Mouse (Mus musculus) liver, embryonic 14.5 days (tissue): ENCODE results near the gene Gbp2b. TPM values are rescaled to one million over a fixed set of nuclear protein-coding genes. Genes with fewer than 3 reads are reported as not detected.
"Not testable (repeated sequence)": the region's sequence is repeated elsewhere in the genome, so short reads cannot be mapped to it uniquely, and the experiment has no call there.

Experiments
- ATAC-seq: fragments of 200-750 bp; cut with Nextera tagmentation; 2 replicates; pipeline ENCODE4 v1.8.0; 2017; ENCODE audit warnings: moderate number of reproducible peaks, mild to moderate bottlenecking, moderate library complexity; ENCODE audit not compliant: insufficient read depth
- DNase-seq, 3 experiments: peaks; one replicate each; pipeline ENCODE4 v3.0.0-alpha.2; 2012 to 2013; ENCODE audit warnings: low read depth in 3 of 3, low spot score in 3 of 3
- H3K27ac ChIP-seq: fragments of 300-500 bp; sonication (generic); 2 replicates; pipeline ENCODE4 v1.5.1; 2014; ENCODE audit warnings: moderate library complexity, mild to moderate bottlenecking, control low read depth, inconsistent platforms
- H3K27me3 ChIP-seq: fragments of 300-500 bp; sonication (generic); 2 replicates; pipeline ENCODE4 v1.6.1; 2014; ENCODE audit warnings: mild to moderate bottlenecking, low read length, moderate library complexity; ENCODE audit not compliant: control insufficient read depth, insufficient read depth
- H3K36me3 ChIP-seq: fragments of 300-500 bp; sonication (generic); replicated peaks from 2 replicates; pipeline ENCODE4 v1.6.1; 2014; ENCODE audit warnings: low read depth; ENCODE audit not compliant: control insufficient read depth, insufficient read depth
- H3K4me1 ChIP-seq, 2 experiments: fragments of 200-500 bp in 1 of 2; fragments of 300-500 bp in 1 of 2; sonication (generic) in 1 of 2; replicated peaks; 2 replicates each; pipeline ENCODE4 v1.6.1; 2012 to 2014; ENCODE audit warnings: antibody characterized with exemption in 1 of 2, inconsistent platforms in 1 of 2, low read length in 1 of 2; ENCODE audit not compliant: control insufficient read depth in 2 of 2, insufficient read depth in 2 of 2
- H3K4me2 ChIP-seq: fragments of 300-500 bp; sonication (generic); 2 replicates; pipeline ENCODE4 v1.6.1; 2014; ENCODE audit warnings: low read depth, mild to moderate bottlenecking, control low read depth, moderate library complexity
- H3K4me3 ChIP-seq, 2 experiments: fragments of 200-500 bp in 1 of 2; fragments of 300-500 bp in 1 of 2; sonication (generic) in 1 of 2; 2 replicates each; pipeline ENCODE4 v1.5.1; 2012 to 2014; ENCODE audit warnings: low read depth in 2 of 2, low read length in 2 of 2, mild to moderate bottlenecking in 2 of 2, control low read depth in 1 of 2, inconsistent platforms in 1 of 2, moderate library complexity in 1 of 2; ENCODE audit not compliant: insufficient read depth in 1 of 2
- H3K9ac ChIP-seq: fragments of 300-500 bp; sonication (generic); replicated peaks from 2 replicates; pipeline ENCODE4 v1.6.1; 2014; ENCODE audit warnings: mild to moderate bottlenecking, control low read depth, moderate library complexity
- H3K9me3 ChIP-seq: fragments of 300-500 bp; sonication (generic); 2 replicates; pipeline ENCODE4 v1.6.1; 2016; ENCODE audit warnings: low read length, mixed read lengths; ENCODE audit not compliant: control insufficient read depth
- CTCF ChIP-seq: IDR thresholded peaks from 2 replicates; pipeline ENCODE4 v1.5.1; 2016; ENCODE audit warnings: antibody characterized with exemption, low read depth, control low read depth
- EP300 ChIP-seq: IDR thresholded peaks from 2 replicates; pipeline ENCODE4 v1.6.1; 2016; ENCODE audit warnings: antibody characterized with exemption, low read depth
- WGBS: fragments of 180-500 bp; shearing (Covaris S2); extraction: QIAGEN DNeasy Blood & Tissue Kit; methylation state at CpG from one replicate; pipeline ENCODE4 v1.1.7; 2014; ENCODE audit not compliant: insufficient replicate concordance; 5-methylcytosine and 5-hydroxymethylcytosine counted together
- polyA plus RNA-seq, 2 experiments: library from polyadenylated mRNA; depleted of rRNA in 1 of 2; stranded (reverse) in 1 of 2; unstranded in 1 of 2; fragments of >200 nt; fragmentation: Nextera tagmentation in 1 of 2; extraction: Ambion mirVana in 1 of 2; gene quantifications; 2 replicates each; pipeline versions ENCODE4 v1.2.1 to v1.2.3; 2012 to 2014

Gene Gbp2b
- polyA plus RNA-seq, 2 experiments: 0.01 TPM; not detected in 1

DNA sequence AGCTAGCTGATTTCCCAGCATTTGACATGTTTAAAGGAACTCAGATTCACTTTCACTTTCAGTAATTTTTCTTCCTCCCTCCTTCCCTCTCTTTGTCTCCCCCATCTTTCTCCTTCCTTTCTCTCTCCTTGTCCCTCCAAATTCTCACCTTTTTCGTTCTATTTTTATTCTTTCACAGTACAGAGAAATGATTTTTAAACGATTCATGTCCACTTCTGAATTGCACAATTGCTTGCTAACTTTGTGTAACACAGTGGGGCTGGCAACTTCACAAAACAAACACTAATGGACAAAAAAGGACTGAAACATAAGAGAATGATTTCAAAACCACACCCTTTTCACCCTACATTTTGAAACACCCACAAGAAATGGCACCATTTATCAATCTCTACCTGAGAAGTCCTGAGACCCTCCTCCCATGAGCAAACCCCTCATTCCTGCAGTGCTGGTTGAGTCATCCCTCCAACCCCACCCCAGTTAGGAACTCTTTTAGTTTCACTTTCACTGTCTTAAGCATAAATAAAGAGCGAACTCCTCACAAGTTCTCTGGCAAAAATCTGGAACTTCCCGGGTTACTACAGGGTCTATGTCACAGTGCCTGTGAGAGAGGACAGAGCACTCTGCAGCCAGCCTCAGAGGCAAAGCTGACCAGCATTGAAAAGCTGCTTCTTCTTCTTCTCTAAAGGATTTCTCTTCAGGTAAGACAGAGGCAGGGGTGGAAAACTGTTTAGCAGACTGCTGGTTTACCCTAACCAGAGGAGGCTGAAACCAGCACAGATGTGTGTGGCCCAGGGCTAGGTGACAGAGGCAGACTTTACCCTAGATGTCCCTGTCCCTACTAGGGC is 25.7 kb downstream of the Gbp2b start, which contains the start of gene Gbp2:
Gbp2 (plus strand) TSS at position 492 of the 845 bp plus-strand sequence.
- 17% methylated on average over 4 of the region's 4 CpGs for whole genome bisulfite sequencing
- peak within 1 kb of the TSS; percentile 36 to 42 for H3K4me3 ChIP-seq
- H3K4me2 ChIP-seq: peak within 1 kb of the TSS; percentile 61
- ATAC-seq: peak; percentile 48
- peak within 1 kb of the TSS; percentile 18; the same call in 1 of the 2 replicates for H3K9ac ChIP-seq
- H3K27me3 ChIP-seq: no peaks in the 10 kb centered on the region
- TF ChIP-seq CTCF (no peak), EP300 (no peak)
- no peaks in the 10 kb centered on the region; a peak in 2 of 4 replicates for H3K4me1 ChIP-seq
- no peaks in the 10 kb centered on the region for H3K36me3 ChIP-seq
- no peaks in the 10 kb centered on the region for H3K9me3 ChIP-seq
- no peak for DNase-seq
- no peak within 1 kb of the TSS for H3K27ac ChIP-seq

DNA sequence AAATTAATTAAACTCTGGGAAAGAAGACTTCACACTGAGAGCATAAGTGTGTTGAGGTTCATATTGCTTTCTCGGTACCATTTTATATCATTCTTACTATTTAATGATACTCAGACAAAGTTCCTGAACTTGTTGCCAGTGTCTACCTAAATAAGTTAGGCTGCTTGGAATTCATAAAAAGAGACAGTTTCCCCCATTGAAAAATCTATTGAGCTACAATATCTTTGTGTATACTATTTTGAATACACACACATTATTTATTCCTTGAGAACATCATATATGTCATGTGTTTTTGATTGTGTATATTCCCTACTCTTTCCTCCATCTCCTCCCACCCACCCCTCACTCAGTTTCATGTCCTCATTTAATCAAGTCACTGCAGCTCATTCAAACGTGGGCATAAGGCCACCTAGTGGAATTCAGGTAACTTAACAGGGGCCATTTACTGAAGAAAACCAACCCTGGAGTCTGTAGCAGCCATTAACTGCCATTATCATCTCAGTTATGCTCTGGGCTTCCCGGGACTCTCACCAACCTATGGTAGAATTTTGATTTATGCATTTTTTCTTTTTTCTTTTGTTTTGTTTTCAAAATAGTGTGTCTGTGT is 26.4 kb downstream of the Gbp2b start:
- H3K27me3 ChIP-seq: no peaks in the 10 kb centered on the region
- no peak overlapping the region for H3K27ac ChIP-seq
- ATAC-seq (no peak), DNase-seq (no peak)
- H3K4me1 ChIP-seq: no peaks in the 10 kb centered on the region; a peak in 2 of 4 replicates
- peak overlapping the region; percentile 36 to 42; a peak in 2 of 4 replicates for H3K4me3 ChIP-seq
- no peaks in the 10 kb centered on the region for H3K9me3 ChIP-seq
- H3K36me3 ChIP-seq: no peaks in the 10 kb centered on the region
- WGBS: 37% methylated on average over 3 of the region's 3 CpGs
- H3K4me2 ChIP-seq: peak overlapping the region; percentile 61
- TF ChIP-seq EP300: no peak
- peak; percentile 41 for TF ChIP-seq CTCF
- H3K9ac ChIP-seq: no peak overlapping the region; the same call in 1 of the 2 replicates

DNA sequence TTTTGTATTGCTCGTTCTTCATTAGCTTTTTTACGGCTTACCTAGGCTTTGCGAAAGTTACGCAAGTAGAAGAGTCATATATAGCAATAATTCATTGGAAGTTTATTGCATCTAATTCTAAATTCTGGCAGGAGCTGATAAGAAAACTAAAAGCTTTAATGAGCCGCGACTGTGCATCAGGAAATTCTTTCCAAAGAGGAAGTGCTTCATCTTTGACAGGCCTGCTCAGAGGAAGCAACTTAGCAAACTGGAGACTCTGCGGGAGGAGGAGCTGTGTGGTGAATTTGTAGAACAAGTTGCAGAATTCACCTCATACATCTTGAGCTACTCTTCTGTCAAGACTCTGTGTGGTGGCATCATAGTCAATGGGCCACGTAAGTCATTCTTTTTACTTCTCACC is 35.7 kb downstream of the Gbp2b start:
- Histone ChIP-seq H3K9me3 (no peaks in the 10 kb centered on the region), H3K27ac (no peak overlapping the region), H3K4me2 (no peak overlapping the region), H3K4me1 (no peaks in the 10 kb centered on the region), H3K36me3 (no peaks in the 10 kb centered on the region), H3K9ac (no peak overlapping the region), H3K27me3 (no peaks in the 10 kb centered on the region), H3K4me3 (no peak overlapping the region)
- DNase-seq (no peak), ATAC-seq (no peak)
- WGBS: 29% methylated on average over 8 of the region's 8 CpGs
- TF ChIP-seq CTCF (no peak), EP300 (no peak)

DNA sequence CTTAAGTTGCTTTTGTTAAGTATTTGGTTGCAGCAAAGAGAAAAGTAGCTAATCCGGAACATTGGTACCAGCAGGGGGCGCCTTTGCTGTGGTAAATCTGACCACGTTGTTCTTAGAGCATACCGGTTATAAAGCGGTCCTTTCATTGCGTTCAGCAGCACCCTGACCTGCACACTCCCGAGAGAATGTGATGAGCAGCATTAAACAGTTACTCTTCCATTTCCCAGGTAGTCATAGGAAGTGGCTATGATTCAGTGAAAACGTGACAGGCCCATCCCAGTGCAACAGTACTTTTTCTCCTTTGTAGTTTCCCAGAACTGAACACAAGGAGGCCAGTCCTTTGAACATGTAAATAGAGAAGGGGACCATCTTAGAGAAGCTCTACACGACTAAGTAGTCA is 45.6 kb downstream of the Gbp2b start:
- ATAC-seq: no peak
- 5% methylated on average over 9 of the region's 9 CpGs for WGBS

DNA sequence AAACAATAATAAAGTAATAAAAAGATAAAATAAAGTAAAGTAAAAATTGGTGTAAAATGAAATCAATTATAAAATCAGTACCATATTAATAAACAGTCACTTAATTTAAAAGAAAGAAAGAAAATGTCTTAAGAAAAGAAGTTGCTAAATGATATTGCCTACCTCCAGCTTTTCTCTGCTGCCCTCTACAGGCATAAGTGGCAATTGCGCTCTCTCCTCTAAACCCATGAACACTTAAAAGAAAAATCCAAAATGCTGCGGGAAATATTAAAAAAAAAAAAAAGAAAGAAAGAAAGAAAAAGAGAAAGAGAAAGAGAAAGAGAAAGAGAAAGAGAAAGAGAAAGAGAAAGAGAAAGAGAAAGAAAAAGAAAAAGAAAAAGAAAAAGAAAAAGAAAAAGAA is 51.3 kb downstream of the Gbp2b start:
- WGBS: 4% methylated on average over 2 of the region's 2 CpGs
- DNase-seq: peak; percentile 5 to 32 (median 6)
- H3K9ac ChIP-seq, H3K9me3 ChIP-seq, H3K27me3 ChIP-seq, ATAC-seq, H3K4me1 ChIP-seq, H3K4me3 ChIP-seq, H3K4me2 ChIP-seq, H3K27ac ChIP-seq, H3K36me3 ChIP-seq: not testable (repeated sequence)
- peak; percentile 59 for TF ChIP-seq CTCF

More for the DNA sequence above, 45.6 kb downstream of the Gbp2b start:
- Histone ChIP-seq H3K27me3 (no peaks in the 10 kb centered on the region), H3K27ac (no peak overlapping the region), H3K4me2 (no peak overlapping the region), H3K4me3 (no peak overlapping the region), H3K4me1 (no peaks in the 10 kb centered on the region), H3K9me3 (no peaks in the 10 kb centered on the region), H3K9ac (no peak overlapping the region), H3K36me3 (no peaks in the 10 kb centered on the region)
- no peak for DNase-seq
- TF ChIP-seq EP300 (no peak), CTCF (peak; percentile 67)

DNA sequence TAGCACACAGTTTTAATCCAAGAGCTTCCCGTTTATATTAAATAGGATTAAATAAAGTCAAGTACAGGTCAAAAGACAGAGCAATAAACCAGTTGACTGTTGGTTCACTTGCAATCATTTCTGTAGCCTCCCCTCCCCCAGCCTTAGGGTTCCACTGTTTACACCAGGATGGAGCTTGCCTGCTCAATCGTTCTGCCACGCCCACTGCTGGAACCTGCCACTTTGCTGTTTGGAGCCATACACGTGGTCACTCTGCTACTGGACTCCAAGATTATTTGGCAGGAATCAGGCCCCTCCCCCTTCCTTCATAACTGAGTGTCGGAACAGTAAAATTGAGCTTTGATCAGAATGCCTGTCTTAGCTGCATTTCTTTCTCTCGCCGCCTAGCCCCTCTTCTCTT is 53.2 kb downstream of the Gbp2b start:
- H3K27ac ChIP-seq, DNase-seq, H3K9ac ChIP-seq, H3K4me3 ChIP-seq, H3K4me1 ChIP-seq, H3K36me3 ChIP-seq, H3K4me2 ChIP-seq, H3K9me3 ChIP-seq, H3K27me3 ChIP-seq, ATAC-seq: not testable (repeated sequence)
- WGBS: 55% methylated on average over 7 of the region's 7 CpGs
